Mouse (Mus musculus) midbrain, embryonic 16.5 days (tissue): Measurements from ENCODE around the gene Sdr9c7. TPM values are rescaled to one million over a fixed set of nuclear protein-coding genes. Genes with fewer than 3 reads are reported as not detected.

ENCODE experiments used
- polyA plus RNA-seq: library from polyadenylated mRNA; unstranded; fragments of >200 nt; fragmentation: Nextera tagmentation; extraction: Ambion mirVana; gene quantifications from 2 replicates; pipeline ENCODE4 v1.2.1, GENCODE M21; 2015

The Sdr9c7 gene
- polyA plus RNA-seq, 1 experiment from 2014 or later, result not detected

Other genes with a start within 250 kb of the Sdr9c7 start
- 3.2 TPM in 2 replicates for gene Nemp1, start 231.6 kb upstream of the Sdr9c7 start, polyA plus RNA-seq
- gene Nab2, start 229.9 kb upstream of the Sdr9c7 start, polyA plus RNA-seq, result 1.6 and 2.1 TPM in 2 replicates
- 0.60 and 0.93 TPM in 2 replicates for gene Myo1a, start 193.3 kb upstream of the Sdr9c7 start, polyA plus RNA-seq
- gene Tac2, start 174.0 kb upstream of the Sdr9c7 start, polyA plus RNA-seq, result 0.34 and 1.2 TPM in 2 replicates
- gene Zbtb39, start 159.0 kb upstream of the Sdr9c7 start, polyA plus RNA-seq, result 2.7 and 3.2 TPM in 2 replicates
- 1.1 and 1.7 TPM in 2 replicates for gene Gpr182, start 146.8 kb upstream of the Sdr9c7 start, polyA plus RNA-seq
- not detected in 2 replicates for gene Rdh1, start 138.8 kb upstream of the Sdr9c7 start, polyA plus RNA-seq
- 0.25 TPM in 1 of 2 replicates, not detected in the other for gene Rdh16f1, start 138.7 kb upstream of the Sdr9c7 start, polyA plus RNA-seq
- 0.15 TPM in 1 of 2 replicates, not detected in the other for gene Rdh9, start 122.1 kb upstream of the Sdr9c7 start, polyA plus RNA-seq
- not detected in 2 replicates for gene Rdh16, start 97.4 kb upstream of the Sdr9c7 start, polyA plus RNA-seq
- gene Rdh19, start 48.6 kb upstream of the Sdr9c7 start, polyA plus RNA-seq, result not detected in 2 replicates
- not detected in 2 replicates for gene Rdh16f2, start 32.0 kb upstream of the Sdr9c7 start, polyA plus RNA-seq
- not detected in 2 replicates for gene Rdh7, start 9.7 kb upstream of the Sdr9c7 start, polyA plus RNA-seq
- not detected in 2 replicates for gene Hsd17b6, start 109.1 kb downstream of the Sdr9c7 start, polyA plus RNA-seq
- 37.4 and 40.1 TPM in 2 replicates for gene Prim1, start 116.7 kb downstream of the Sdr9c7 start, polyA plus RNA-seq
- 487 and 537 TPM in 2 replicates for gene Naca, start 137.1 kb downstream of the Sdr9c7 start, polyA plus RNA-seq
- 387 and 407 TPM in 2 replicates for gene Ptges3, start 160.4 kb downstream of the Sdr9c7 start, polyA plus RNA-seq
- 2,034 and 2,090 TPM in 2 replicates for gene Atp5b, start 184.8 kb downstream of the Sdr9c7 start, polyA plus RNA-seq
- gene Baz2a, start 193.1 kb downstream of the Sdr9c7 start, polyA plus RNA-seq, result 7.4 and 8.5 TPM in 2 replicates